Mouse (Mus musculus) retina, embryonic 14.5 days (tissue): ENCODE measurements around the gene Snapc3.

Experiments
- DNase-seq: peaks from one replicate; pipeline ENCODE4 v3.0.0-alpha.2; 2015; ENCODE audit warnings: low spot score

The Snapc3 gene

GRCm38 (mm10) chr4:83417160-83417819, at the start of gene Snapc3:
Gene Snapc3 (plus strand): TSS chr4:83417724.
- peak; percentile 98 for DNase-seq

DNA sequence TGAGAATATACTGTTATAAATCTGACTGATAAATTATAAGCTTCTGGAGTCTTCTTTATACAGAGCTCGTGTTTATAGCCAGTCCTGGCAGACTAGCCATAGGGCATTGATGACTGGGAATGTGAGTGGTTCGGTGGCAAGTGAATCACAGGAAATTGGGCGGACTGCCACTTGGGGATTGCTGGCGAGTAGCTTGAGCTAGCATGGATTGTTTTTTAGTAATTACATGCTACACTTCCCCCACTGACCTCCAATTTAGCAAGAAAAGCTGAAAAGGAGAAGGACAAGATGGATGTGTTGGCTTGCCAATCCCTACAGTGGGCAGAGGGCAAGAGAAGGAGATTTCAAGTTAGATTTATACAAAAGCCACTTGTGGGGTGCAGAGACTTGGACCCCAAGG, 44.1 kb upstream of the Snapc3 start:
- no peak for DNase-seq

DNA sequence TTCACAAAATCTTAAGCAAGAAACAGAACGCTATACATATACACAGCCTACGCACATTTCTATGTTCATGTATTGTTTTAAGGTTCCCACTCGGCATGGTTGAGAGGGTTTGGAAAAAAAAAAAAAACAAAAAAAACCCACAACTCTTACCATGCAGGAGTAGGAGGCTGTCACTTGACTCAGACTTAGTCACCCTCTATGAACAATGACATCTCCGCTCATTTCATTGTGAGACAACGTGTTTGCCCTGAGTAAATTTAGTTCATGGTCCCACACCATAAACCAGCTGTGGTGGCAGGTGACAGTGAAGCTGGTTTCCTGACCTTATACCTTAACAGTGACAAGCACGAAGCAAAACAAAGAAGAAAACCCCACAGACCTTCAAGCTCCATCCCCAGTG, 41.9 kb upstream of the Snapc3 start:
- DNase-seq, result no peak

DNA sequence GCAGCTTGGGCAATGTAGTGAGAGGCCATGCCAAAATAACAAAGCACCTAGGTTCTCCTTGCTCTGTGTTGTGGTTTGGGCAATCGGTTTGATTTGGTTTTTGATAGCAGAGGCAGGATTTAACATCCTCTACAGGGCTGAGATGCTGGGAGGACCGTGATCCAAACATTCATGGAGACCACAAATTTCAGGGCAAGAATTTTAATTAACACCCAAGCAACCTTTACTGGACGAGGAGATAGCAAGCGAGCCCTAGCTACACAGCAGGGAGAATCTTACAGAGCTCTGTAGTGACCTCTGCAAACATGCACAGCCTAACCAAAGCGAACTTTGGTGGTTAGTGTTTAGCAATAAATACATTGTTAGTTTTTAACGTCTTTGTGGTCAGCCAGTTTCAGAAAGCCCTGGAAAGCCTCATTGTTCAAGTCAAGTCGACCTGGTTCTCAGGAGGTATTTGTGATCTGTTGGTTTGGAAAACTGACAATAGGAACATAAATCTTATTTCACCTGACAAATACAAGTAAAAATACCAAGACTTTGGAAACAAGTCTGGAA, 41.0 kb upstream of the Snapc3 start:
- DNase-seq, result no peak

DNA sequence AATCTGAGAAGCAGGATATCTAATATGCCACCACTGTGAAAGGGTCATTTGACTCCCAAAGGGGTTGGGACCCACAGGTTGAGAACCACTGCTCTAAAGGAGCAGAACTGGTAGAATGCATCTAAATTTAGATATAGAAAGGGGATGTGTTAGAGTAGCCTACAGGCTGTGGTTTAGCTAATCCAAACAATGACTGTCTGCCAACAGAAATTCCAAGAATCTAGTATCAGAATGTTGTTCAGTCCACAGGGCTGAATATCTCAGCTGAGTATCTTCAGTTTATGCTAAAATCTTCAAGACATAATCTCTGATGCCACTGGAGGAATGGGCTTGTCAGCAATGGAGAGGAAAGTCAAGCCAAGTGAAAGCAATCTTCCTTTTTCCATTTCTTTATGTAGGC, 38.5 kb upstream of the Snapc3 start:
- DNase-seq, result no peak

DNA sequence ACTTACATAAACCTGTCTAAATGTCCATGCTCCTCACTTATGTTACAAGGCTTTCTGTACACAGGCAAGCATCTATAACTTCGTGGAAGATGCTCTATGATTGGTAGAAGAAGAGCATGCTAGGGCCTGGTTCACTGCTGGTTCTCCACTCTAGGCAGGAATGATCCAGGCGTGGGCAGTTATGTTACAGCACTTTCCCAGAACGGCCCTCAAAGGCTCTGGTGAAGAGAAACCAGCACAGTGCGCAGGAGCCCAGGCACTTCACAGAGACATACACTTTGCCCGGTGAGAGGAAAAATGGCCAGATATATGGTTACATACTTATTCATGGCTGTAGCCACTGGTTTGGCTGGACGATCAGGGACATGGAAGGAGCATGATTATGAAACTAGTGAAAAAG, 37.8 kb upstream of the Snapc3 start:
- DNase-seq, result no peak

GRCm38 (mm10) chr4:83380266-83380665, 37.3 kb upstream of the Snapc3 start:
- no peak for DNase-seq

DNA sequence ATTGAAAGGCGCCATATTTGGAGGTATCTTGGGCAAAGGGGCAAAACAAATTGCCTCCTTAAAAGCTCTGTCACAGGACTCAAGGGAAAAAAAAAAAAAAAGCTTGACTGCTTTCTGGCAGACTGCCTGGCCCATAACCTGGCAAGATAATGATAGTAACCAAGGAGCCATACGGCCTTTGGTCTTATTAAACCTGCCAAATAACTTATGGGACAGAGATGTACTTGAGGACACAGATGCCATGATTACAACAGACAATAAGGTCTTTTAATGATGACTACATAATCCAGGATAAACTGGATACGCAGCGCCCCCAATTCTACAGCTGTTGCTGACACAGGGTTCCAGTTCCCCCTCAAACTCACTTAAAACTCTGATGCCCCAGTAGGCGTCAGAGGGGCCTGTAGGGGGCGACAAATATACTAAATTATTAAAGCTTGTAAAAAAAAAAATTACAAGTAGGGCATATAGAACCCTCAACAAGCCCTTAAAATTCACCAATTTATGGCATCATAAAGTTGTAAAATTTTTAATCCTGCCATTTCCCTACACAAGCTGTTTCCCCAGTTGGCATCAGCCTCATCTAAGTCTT, 33.5 kb upstream of the Snapc3 start:
- DNase-seq, result peak; percentile 62

GRCm38 (mm10) chr4:83385091-83385490, 32.4 kb upstream of the Snapc3 start:
- no peak for DNase-seq

- DNase-seq, result no peak
These were observed 27.0 kb upstream of the Snapc3 start for GRCm38 (mm10) chr4:83390551-83390950.

- DNase-seq, result no peak
These were observed 25.6 kb upstream of the Snapc3 start for GRCm38 (mm10) chr4:83391956-83392355.

GRCm38 (mm10) chr4:83393733-83394132, 23.8 kb upstream of the Snapc3 start:
- DNase-seq, result no peak

GRCm38 (mm10) chr4:83396346-83396745, 21.2 kb upstream of the Snapc3 start:
- DNase-seq, result no peak

DNA sequence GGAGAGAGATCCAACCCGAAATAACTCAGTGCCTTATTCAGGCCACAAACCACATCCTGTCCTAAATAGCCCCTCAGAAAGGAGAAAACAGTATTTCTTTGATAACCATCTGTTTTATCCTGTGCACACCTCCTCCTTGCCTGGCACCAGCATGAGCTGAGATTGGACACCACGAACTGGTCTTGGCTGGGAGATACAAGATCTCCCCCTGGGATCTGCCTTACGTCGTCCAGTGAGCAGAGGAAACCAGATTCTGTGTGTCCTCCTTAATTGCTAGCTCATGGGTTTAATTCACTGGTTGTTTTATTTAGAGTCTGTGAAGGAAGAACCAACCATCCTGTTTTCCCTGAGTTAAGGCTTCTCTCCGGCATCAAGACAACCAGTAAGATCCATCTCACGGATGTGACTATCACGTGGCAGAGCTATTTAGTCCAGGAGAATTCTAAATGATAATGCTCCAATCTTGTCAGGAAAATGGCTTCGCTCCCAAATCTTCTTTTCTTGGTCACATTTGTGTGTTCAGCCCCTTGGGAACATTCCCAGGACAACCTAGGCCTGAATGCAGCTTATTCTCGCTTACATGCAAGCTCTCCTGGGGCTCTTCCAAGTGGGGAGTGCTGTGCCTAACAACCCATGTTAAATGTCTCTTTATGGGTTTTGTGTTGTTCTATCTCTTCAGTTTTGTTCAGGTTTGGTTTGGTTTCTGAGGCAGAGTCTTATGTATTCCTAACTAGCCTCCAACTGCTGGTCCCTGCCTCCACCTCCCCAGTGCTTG, 20.3 kb upstream of the Snapc3 start:
- DNase-seq, result no peak

- DNase-seq, result no peak
These were observed 19.0 kb upstream of the Snapc3 start for GRCm38 (mm10) chr4:83398527-83398926.

DNA sequence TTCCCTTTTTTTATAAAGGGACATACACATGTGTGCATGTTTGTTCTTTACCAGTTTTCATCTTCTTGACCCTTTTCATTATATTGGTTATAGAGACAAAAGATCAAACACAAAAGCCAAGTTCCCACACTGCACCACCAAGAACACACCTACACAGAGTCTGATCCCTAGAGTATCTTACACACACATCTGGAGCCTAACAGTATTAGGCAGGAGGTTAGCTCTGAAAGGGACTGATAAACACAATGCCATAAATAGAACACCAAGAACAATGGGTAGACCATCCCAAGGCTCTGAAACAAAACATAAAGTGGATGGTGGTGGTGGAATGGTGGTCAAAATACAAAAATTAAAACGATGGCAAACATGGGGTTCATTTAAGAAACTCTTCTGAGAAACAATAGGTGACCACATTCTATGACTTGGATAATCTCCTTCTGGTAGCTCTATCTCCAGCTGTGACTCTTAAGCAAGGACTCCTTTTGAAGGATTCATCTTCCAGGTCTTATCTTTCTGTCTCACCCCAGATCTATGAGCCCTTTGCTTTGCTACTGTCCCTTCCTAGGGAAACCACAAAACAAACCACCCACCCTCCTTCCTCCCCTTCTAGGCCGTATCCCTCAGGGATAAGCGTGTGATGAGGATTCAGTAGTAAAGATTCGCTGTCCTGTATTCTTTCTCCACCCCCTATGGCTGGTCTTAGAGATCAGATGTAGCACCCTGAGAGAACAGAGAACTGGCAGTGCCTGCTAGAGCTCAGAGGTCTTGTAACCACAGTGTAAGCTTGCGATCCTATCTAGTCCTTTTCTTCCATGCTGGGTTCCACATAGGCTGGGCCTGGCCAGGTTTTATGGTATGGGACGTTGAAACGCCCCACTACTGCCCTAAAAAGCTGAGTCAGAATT, 16.6 kb upstream of the Snapc3 start:
- no peak for DNase-seq

DNA sequence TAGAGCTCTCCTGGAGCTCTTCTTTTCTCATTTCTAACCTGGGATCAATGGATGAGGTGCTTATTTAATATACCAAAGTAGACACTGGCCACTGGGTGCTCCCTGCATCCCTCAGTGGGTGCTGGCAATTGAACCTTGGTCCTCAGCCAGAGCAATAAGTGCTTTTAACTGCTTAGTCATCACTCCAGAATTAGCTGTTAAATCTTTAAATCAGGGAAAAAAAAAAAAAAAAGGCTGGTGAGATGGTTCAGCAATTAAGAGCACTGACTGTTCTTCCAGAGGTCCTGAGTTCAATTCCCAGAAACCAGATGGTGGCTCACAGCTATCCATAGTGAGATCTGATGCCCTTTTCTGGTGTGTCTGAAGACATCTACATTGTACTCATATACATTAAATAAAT, 15.8 kb upstream of the Snapc3 start:
- no peak for DNase-seq

DNA sequence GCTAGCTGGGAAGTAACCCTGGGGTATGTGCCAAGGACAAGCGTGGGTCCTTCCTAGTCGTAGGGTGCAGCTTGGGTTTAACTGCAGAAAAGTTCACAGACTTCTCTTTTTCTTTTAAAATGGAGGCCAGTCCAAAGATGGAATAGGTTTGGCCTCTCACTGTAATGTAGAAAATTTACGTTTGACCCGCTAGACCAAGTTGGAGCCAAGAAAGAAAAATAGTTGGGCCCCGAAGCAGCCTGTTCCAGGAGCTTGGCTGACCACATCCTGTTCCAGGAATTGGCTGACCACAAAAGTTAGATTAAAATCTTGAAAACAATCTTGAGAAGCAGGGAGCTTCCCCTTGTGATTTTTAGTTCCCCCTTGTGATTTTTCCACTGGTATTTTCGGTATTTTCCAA, 9.8 kb upstream of the Snapc3 start:
- DNase-seq, result no peak

- DNase-seq, result no peak
These were observed 7.5 kb upstream of the Snapc3 start for GRCm38 (mm10) chr4:83409867-83410505.

DNA sequence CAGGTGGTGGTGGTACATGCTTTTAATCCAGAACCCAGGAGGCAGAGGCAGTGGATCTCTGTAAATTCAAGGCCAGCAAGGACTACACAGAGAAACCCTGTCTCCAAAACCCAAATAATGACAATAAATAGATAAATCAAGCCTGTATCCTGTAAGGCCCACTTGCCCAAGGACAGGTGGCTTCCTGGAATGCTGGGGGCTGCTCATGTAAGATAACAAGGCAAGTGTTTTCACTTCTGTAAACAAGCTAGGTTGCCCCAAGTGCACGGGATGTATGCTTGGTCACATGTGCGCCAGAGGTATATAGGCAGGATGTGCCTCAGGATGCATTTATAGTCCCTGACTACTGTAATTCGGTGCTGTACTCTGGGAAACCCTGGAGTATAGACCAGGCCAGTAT, 5.5 kb upstream of the Snapc3 start:
- DNase-seq, result no peak

DNA sequence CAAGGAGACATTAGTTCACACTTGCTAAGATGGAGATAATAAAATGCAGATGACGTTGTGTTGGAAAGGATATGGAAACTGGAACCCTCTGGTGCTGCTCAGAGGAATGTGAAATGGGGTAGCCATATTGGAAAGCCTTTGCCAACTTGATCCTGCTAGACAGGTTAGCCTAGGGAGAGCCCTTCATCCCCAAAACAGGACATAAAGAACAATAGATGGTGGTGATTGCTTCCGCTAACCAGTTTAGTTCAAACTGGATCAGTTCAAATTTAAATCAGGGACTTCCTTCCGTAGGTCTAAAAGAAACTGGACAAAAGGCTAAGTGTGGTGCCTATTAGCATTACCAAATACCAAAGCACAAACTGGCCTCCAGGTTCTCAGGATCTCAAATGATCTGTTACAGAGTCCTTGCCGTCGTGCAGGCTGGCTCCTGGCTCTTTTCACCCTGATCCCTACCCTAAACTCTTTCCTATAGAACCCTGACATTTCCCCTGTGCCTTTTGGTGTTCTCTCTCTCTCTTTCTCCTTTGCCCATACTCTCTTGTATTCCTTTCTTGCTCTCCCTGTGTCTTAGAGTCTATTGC, 3.2 kb upstream of the Snapc3 start:
- DNase-seq, result no peak
